Mouse (Mus musculus) liver, embryonic 14.5 days (tissue): ENCODE results near the gene Cd37. TPM values are rescaled to one million over a fixed set of nuclear protein-coding genes. Genes with fewer than 3 reads are reported as not detected.

ENCODE experiments used
- ATAC-seq: fragments of 200-750 bp; cut with Nextera tagmentation; 2 replicates; pipeline ENCODE4 v1.8.0; 2017; ENCODE audit warnings: moderate number of reproducible peaks, mild to moderate bottlenecking, moderate library complexity; ENCODE audit not compliant: insufficient read depth
- DNase-seq, 3 experiments: peaks; one replicate each; pipeline ENCODE4 v3.0.0-alpha.2; 2012 to 2013; ENCODE audit warnings: low read depth in 3 of 3, low spot score in 3 of 3
- H3K27ac ChIP-seq: fragments of 300-500 bp; sonication (generic); 2 replicates; pipeline ENCODE4 v1.5.1; 2014; ENCODE audit warnings: moderate library complexity, mild to moderate bottlenecking, control low read depth, inconsistent platforms
- H3K27me3 ChIP-seq: fragments of 300-500 bp; sonication (generic); 2 replicates; pipeline ENCODE4 v1.6.1; 2014; ENCODE audit warnings: mild to moderate bottlenecking, low read length, moderate library complexity; ENCODE audit not compliant: control insufficient read depth, insufficient read depth
- H3K36me3 ChIP-seq: fragments of 300-500 bp; sonication (generic); replicated peaks from 2 replicates; pipeline ENCODE4 v1.6.1; 2014; ENCODE audit warnings: low read depth; ENCODE audit not compliant: control insufficient read depth, insufficient read depth
- H3K4me1 ChIP-seq, 2 experiments: fragments of 200-500 bp in 1 of 2; fragments of 300-500 bp in 1 of 2; sonication (generic) in 1 of 2; replicated peaks; 2 replicates each; pipeline ENCODE4 v1.6.1; 2012 to 2014; ENCODE audit warnings: antibody characterized with exemption in 1 of 2, inconsistent platforms in 1 of 2, low read length in 1 of 2; ENCODE audit not compliant: control insufficient read depth in 2 of 2, insufficient read depth in 2 of 2
- H3K4me2 ChIP-seq: fragments of 300-500 bp; sonication (generic); 2 replicates; pipeline ENCODE4 v1.6.1; 2014; ENCODE audit warnings: low read depth, mild to moderate bottlenecking, control low read depth, moderate library complexity
- H3K4me3 ChIP-seq, 2 experiments: fragments of 200-500 bp in 1 of 2; fragments of 300-500 bp in 1 of 2; sonication (generic) in 1 of 2; 2 replicates each; pipeline ENCODE4 v1.5.1; 2012 to 2014; ENCODE audit warnings: low read depth in 2 of 2, low read length in 2 of 2, mild to moderate bottlenecking in 2 of 2, control low read depth in 1 of 2, inconsistent platforms in 1 of 2, moderate library complexity in 1 of 2; ENCODE audit not compliant: insufficient read depth in 1 of 2
- H3K9ac ChIP-seq: fragments of 300-500 bp; sonication (generic); replicated peaks from 2 replicates; pipeline ENCODE4 v1.6.1; 2014; ENCODE audit warnings: mild to moderate bottlenecking, control low read depth, moderate library complexity
- H3K9me3 ChIP-seq: fragments of 300-500 bp; sonication (generic); 2 replicates; pipeline ENCODE4 v1.6.1; 2016; ENCODE audit warnings: low read length, mixed read lengths; ENCODE audit not compliant: control insufficient read depth
- CTCF ChIP-seq: IDR thresholded peaks from 2 replicates; pipeline ENCODE4 v1.5.1; 2016; ENCODE audit warnings: antibody characterized with exemption, low read depth, control low read depth
- EP300 ChIP-seq: IDR thresholded peaks from 2 replicates; pipeline ENCODE4 v1.6.1; 2016; ENCODE audit warnings: antibody characterized with exemption, low read depth
- WGBS: fragments of 180-500 bp; shearing (Covaris S2); extraction: QIAGEN DNeasy Blood & Tissue Kit; methylation state at CpG from one replicate; pipeline ENCODE4 v1.1.7; 2014; ENCODE audit not compliant: insufficient replicate concordance; 5-methylcytosine and 5-hydroxymethylcytosine counted together
- polyA plus RNA-seq, 2 experiments: library from polyadenylated mRNA; depleted of rRNA in 1 of 2; stranded (reverse) in 1 of 2; unstranded in 1 of 2; fragments of >200 nt; fragmentation: Nextera tagmentation in 1 of 2; extraction: Ambion mirVana in 1 of 2; gene quantifications; 2 replicates each; pipeline versions ENCODE4 v1.2.1 to v1.2.3; 2012 to 2014

Gene Cd37
- polyA plus RNA-seq, 2 experiments, result 9.0 to 10.5 TPM

- no peak for TF ChIP-seq CTCF
- TF ChIP-seq EP300, result no peak
- DNase-seq (no peak), ATAC-seq (no peak)
- no peak overlapping the region for H3K4me3 ChIP-seq
- no peak overlapping the region for H3K27ac ChIP-seq
- H3K9ac ChIP-seq, result no peak overlapping the region
- no peaks in the 10 kb centered on the region; a peak in 1 of 4 replicates for H3K4me1 ChIP-seq
- H3K4me2 ChIP-seq, result no peak overlapping the region
- no peaks in the 10 kb centered on the region for H3K36me3 ChIP-seq
- 59% methylated on average over 10 of the region's 10 CpGs for WGBS
- no peaks in the 10 kb centered on the region for H3K27me3 ChIP-seq
- no peaks in the 10 kb centered on the region for H3K9me3 ChIP-seq
Observed at GRCm38 (mm10) chr7:45272786-45273412, 34.0 kb upstream of the Cd37 start.

- Histone ChIP-seq H3K4me3 (no peak overlapping the region), H3K27me3 (no peaks in the 10 kb centered on the region), H3K9ac (no peak overlapping the region), H3K9me3 (no peaks in the 10 kb centered on the region), H3K4me1 (0 out of 4 replicates have a peak, but pooled peaks cover 0 to 2% of the 10 kb centered on the region in 2 experiments), H3K36me3 (no peaks in the 10 kb centered on the region), H3K27ac (no peak overlapping the region), H3K4me2 (no peak overlapping the region)
- DNase-seq (no peak), ATAC-seq (no peak)
- 46% methylated on average over 1 of the region's 1 CpGs for WGBS
- TF ChIP-seq EP300, result no peak
- no peak for TF ChIP-seq CTCF
Observed at GRCm38 (mm10) chr7:45265518-45265917, 26.6 kb upstream of the Cd37 start.

- Histone ChIP-seq H3K27me3 (no peaks in the 10 kb centered on the region), H3K9me3 (no peaks in the 10 kb centered on the region), H3K27ac (no peak overlapping the region), H3K36me3 (no peaks in the 10 kb centered on the region), H3K4me3 (no peak overlapping the region), H3K4me1 (0 out of 4 replicates have a peak, but pooled peaks cover 0 to 2% of the 10 kb centered on the region in 2 experiments), H3K4me2 (no peak overlapping the region), H3K9ac (no peak overlapping the region)
- TF ChIP-seq EP300, result no peak
- WGBS, result 38% methylated on average over 3 of the region's 3 CpGs
- ATAC-seq, result no peak
- no peak for DNase-seq
Observed at GRCm38 (mm10) chr7:45264348-45264747, 25.4 kb upstream of the Cd37 start.

- no peak for ATAC-seq
- H3K9me3 ChIP-seq, result no peaks in the 10 kb centered on the region
- H3K36me3 ChIP-seq, result no peaks in the 10 kb centered on the region
- no peak for DNase-seq
- TF ChIP-seq EP300, result no peak
- no peak for TF ChIP-seq CTCF
- no peak overlapping the region for H3K27ac ChIP-seq
- no peak overlapping the region for H3K4me3 ChIP-seq
- WGBS, result 54% methylated on average over 7 of the region's 7 CpGs
- no peak overlapping the region for H3K9ac ChIP-seq
- no peak overlapping the region for H3K4me2 ChIP-seq
- H3K4me1 ChIP-seq, result 0 out of 4 replicates have a peak, but pooled peaks cover 0 to 2% of the 10 kb centered on the region in 2 experiments
- no peaks in the 10 kb centered on the region for H3K27me3 ChIP-seq
Observed at GRCm38 (mm10) chr7:45263006-45263607, 24.2 kb upstream of the Cd37 start.

GRCm38 (mm10) chr7:45262266-45262665, 23.4 kb upstream of the Cd37 start:
- DNase-seq, result no peak
- TF ChIP-seq CTCF (no peak), EP300 (no peak)
- Histone ChIP-seq H3K27me3 (no peaks in the 10 kb centered on the region), H3K4me2 (no peak overlapping the region), H3K4me1 (0 out of 4 replicates have a peak, but pooled peaks cover 0 to 2% of the 10 kb centered on the region in 2 experiments), H3K27ac (no peak overlapping the region), H3K36me3 (no peaks in the 10 kb centered on the region), H3K4me3 (no peak overlapping the region), H3K9me3 (no peaks in the 10 kb centered on the region), H3K9ac (no peak overlapping the region)
- WGBS, result 44% methylated on average over 7 of the region's 7 CpGs
- ATAC-seq, result no peak
